Mouse (Mus musculus): ENCODE results near the gene Eid1. TPM values are rescaled to one million over a fixed set of nuclear protein-coding genes. Genes with fewer than 3 reads are reported as not detected.

The Eid1 gene
- total RNA-seq, 2 experiments from 2014 or later = 18.2 to 33.6 TPM

- no peak for TF ChIP-seq CTCF (IDR thresholded peaks at IDR 0.05)
- H3K4me3 ChIP-seq = no peak overlapping the region
- intact Hi-C loops (cut with DNase I) = no loop called here
These were observed 8.9 kb downstream of the Eid1 start for GRCm38 (mm10) chr2:125681811-125682210.

GRCm38 (mm10) chr2:125683895-125684294, 11.0 kb downstream of the Eid1 start:
- no peak for TF ChIP-seq CTCF (IDR thresholded peaks at IDR 0.05)
- intact Hi-C loops (cut with DNase I) = no loop called here
- no peak for DNase-seq
- no peak overlapping the region for H3K27ac ChIP-seq
- H3K4me3 ChIP-seq = no peak overlapping the region

More at GRCm38 (mm10) chr2:125681811-125682210, 8.9 kb downstream of the Eid1 start:
- DNase-seq = no peak
- peak overlapping the region; percentile 24; the same call in 1 of the 2 replicates for H3K27ac ChIP-seq

GRCm38 (mm10) chr2:125684559-125685440, 11.9 kb downstream of the Eid1 start:
- DNase-seq = no peak
- H3K4me3 ChIP-seq = no peak overlapping the region
- intact Hi-C loops (cut with DNase I) = no loop called here
- peak overlapping the region; percentile 10 for H3K27ac ChIP-seq
- TF ChIP-seq CTCF (IDR thresholded peaks at IDR 0.05) = no peak

- TF ChIP-seq CTCF (IDR thresholded peaks at IDR 0.05) = no peak
- Histone ChIP-seq H3K4me3 (no peak overlapping the region), H3K27ac (peak overlapping the region; percentile 10)
- intact Hi-C loops (cut with DNase I) = no loop called here
- no peak for DNase-seq
These were observed 12.7 kb downstream of the Eid1 start for GRCm38 (mm10) chr2:125685441-125686150.

- no peak overlapping the region for H3K27ac ChIP-seq
- DNase-seq = no peak
- H3K4me3 ChIP-seq = no peak overlapping the region
- no peak for TF ChIP-seq CTCF (IDR thresholded peaks at IDR 0.05)
- intact Hi-C loops (cut with DNase I) = no loop called here
These were observed 19.1 kb downstream of the Eid1 start for GRCm38 (mm10) chr2:125692010-125692409.

GRCm38 (mm10) chr2:125694798-125695197, 21.9 kb downstream of the Eid1 start:
- TF ChIP-seq CTCF (IDR thresholded peaks at IDR 0.05) = no peak
- intact Hi-C loops (cut with DNase I) = no loop called here
- no peak overlapping the region for H3K27ac ChIP-seq
- no peak overlapping the region for H3K4me3 ChIP-seq
- DNase-seq = no peak

GRCm38 (mm10) chr2:125696219-125696618, 23.3 kb downstream of the Eid1 start:
- TF ChIP-seq CTCF (IDR thresholded peaks at IDR 0.05) = no peak
- intact Hi-C loops (cut with DNase I) = no loop called here
- peak overlapping the region; percentile 20; the same call in 1 of the 2 replicates for H3K27ac ChIP-seq
- H3K4me3 ChIP-seq = no peak overlapping the region
- peak; percentile 34 for DNase-seq

GRCm38 (mm10) chr2:125701606-125702005, 28.7 kb downstream of the Eid1 start:
- intact Hi-C loops (cut with DNase I) = no loop called here
- no peak for TF ChIP-seq CTCF (IDR thresholded peaks at IDR 0.05)
- H3K27ac ChIP-seq = no peak overlapping the region; the same call in 1 of the 2 replicates
- DNase-seq = no peak
- no peak overlapping the region for H3K4me3 ChIP-seq

GRCm38 (mm10) chr2:125702851-125703250, 30.0 kb downstream of the Eid1 start:
- no peak for DNase-seq
- TF ChIP-seq CTCF (IDR thresholded peaks at IDR 0.05) = no peak
- Histone ChIP-seq H3K4me3 (no peak overlapping the region), H3K27ac (no peak overlapping the region; the same call in 1 of the 2 replicates)
- intact Hi-C loops (cut with DNase I) = no loop called here

- intact Hi-C loops (cut with DNase I) = no loop called here
- no peak for TF ChIP-seq CTCF (IDR thresholded peaks at IDR 0.05)
- DNase-seq = no peak
- no peak overlapping the region for H3K4me3 ChIP-seq
- no peak overlapping the region for H3K27ac ChIP-seq
These were observed 32.2 kb downstream of the Eid1 start for GRCm38 (mm10) chr2:125704907-125705631.

GRCm38 (mm10) chr2:125706510-125706921, 33.6 kb downstream of the Eid1 start:
- DNase-seq = no peak
- Histone ChIP-seq H3K4me3 (no peak overlapping the region), H3K27ac (no peak overlapping the region)
- intact Hi-C loops (cut with DNase I) = no loop called here
- no peak for TF ChIP-seq CTCF (IDR thresholded peaks at IDR 0.05)

- intact Hi-C loops (cut with DNase I) = no loop called here
- DNase-seq = no peak
- no peak for TF ChIP-seq CTCF (IDR thresholded peaks at IDR 0.05)
- no peak overlapping the region for H3K4me3 ChIP-seq
- no peak overlapping the region for H3K27ac ChIP-seq
These were observed 43.7 kb downstream of the Eid1 start for GRCm38 (mm10) chr2:125716599-125716998.

Data from gastrocnemius, adult 2 months (tissue).